Mouse (Mus musculus): Measurements from ENCODE around the gene Krt76. TPM values are rescaled to one million over a fixed set of nuclear protein-coding genes. Genes with fewer than 3 reads are reported as not detected.

Krt76 gene
- total RNA-seq (2021): not detected
- polyA plus RNA-seq (2012; rRNA removed): not detected in 2 replicates
- long read RNA-seq: 0 reads

DNA sequence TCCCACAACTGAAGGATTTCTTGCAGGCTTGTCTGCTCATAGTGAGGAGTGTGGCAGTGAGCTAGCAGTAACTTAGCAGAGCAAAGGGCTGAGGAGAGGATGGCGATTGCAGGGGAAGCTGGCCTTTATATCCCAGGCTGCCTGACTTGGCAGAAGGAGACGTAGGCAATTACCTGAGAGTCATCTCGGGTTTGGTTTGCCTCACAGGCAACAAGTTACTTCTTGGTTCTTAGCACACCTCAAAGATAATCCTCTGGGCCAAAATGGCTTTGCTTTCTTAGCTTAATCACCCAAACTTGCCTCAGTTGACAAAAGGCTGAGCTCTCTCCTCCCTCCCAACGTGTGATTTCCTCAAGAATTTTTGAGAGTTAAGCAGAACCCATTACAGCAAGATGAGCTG lies at the start of gene Krt76:
Gene Krt76, minus strand, starts transcription at position 101 of the 400 bp plus-strand sequence.
- DNase-seq: no peak

DNA sequence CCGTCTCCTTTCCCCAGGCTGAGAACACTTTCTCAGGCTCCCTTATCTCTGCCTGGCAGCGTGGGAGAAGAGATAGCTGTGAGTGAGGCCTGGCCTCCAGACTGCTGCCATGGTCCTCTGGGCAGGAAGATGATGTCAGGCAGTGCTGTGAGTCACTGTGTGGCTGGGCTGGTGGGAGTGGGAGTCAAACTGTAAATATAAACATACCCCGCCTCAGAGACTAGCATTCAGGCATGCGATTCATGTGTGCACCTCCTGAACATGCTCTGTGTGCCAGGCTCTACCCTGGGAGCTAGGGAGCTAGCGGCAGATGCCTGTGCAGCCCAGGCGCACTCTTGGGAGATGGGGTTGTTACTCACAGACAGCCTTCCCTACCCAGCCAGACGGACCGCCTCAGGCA lies 49.2 kb upstream of the Krt76 start:
- DNase-seq: peak; percentile 13

DNA sequence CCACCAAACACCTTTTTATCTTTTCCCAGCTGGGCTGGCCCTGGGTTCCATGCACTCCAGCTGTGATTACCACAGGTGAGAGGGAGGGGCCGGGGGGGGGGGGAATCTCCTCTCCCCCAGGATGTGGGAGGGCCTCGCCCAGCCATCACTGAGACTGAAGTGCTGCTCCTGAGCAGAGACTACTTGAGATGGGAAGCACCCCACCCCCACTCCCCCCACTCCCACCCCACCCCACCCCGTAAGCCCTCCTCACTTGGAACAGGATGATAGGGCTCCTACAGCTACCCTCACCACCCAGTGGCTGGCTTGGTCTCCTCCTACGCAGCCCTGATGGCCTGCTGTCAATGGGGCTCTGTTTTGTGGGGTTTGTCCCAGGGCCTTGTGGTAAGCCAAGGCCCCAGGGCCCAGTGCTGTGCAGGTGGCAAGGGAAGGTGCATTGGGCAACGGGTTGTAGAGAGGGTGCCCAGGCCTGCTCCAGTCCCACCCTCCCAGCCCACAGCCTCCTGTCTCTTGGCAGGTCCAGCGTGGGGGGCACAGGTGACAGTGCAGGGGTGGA lies 47.6 kb upstream of the Krt76 start, which contains the start of gene Krt79:
Gene Krt79, minus strand, starts transcription at position 51 of the 556 bp plus-strand sequence.
- no peak for DNase-seq

DNA sequence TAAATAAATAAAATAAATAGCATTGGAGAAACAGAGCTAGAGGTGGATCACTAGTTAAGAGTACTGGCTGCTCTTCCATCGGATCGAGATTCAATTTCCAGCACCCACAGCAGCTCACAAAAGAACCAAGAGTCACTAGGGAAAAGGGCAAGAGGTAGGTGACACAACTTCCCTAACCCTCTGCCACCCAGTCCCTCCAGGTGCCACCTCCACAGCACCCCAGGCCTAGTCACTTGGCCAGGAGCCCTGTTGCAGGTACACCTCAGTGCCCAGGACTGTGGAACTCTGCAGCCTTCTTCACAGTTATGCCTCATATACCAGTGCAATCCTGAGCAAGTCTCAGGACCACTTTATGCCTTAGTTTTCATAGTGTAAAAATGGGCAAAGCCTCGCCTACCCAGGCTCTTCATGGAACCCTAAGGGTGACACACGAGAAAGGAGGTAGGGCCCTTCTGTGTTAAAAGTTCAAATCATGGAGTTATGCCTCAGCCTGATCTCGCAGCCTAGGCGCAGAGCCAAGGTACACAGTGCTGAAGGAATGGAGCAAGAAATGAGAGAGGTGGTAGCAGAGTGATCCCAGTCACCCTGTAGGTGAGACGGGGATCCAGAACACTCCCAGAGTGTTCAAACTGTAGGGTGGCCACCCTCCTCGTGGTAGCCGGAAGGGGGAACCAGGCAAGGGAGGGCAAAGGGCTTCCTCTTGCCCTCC lies 46.0 kb upstream of the Krt76 start:
- peak; percentile 6 for DNase-seq

DNA sequence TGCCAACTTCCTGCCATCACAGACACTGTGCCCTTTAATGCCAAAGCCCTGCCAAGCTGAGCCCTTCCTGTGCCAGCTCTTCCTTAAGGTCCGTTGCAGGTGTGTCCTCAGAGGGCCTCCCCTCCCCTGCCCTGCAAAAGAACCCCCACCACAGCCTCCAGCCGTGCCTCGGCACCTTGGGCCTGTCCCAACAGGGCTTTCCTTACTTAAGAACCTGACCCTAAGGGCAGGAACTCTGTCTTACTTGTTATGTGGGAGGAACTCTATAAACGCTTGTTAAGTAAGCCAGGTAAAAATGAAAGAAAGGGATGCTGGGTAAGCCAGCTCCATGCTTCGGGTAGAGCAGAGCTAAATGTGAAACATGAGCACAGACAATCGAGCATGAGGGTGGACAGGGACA lies 40.3 kb upstream of the Krt76 start:
- DNase-seq: no peak

DNA sequence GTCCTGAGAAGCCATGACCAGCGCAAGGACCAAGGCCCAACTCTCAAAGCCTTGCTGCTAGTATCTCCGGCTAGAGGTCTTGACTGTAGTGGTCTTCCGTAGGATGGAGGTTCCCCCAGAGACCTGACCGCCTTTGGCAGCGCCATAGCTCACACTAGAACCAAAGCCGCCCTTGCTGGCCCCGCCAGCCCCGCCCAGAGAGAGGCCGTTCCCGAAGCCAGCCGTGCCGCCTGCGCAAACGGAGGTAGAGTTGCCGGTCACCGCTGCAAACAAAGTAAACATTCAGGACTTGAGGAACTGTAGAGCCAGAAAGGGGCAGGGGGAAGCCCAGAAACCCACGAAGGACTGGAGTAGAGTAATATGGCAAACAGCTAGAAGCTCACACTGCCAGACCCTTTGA lies 36.9 kb upstream of the Krt76 start:
- peak; percentile 70 for DNase-seq

DNA sequence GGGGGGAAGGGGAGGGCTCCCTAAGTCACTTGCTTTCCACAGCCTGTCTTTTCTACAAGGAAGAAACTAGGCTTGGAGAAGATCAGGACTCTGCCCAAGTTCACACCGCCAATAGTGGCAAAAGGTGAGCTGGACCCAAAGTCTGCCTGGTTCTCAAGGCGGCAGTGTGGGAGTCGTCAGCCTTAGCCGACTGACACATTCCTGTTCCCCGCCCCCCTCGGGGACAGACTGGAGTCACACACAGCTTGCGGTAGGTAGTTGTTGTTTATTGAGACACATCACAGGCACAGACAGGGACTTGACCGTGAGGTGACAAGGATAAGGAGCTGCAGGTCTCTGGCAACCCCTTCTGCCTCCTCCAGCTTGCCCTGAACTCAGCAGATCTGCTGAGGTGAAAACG lies 36.4 kb upstream of the Krt76 start:
- peak; percentile 30 for DNase-seq

DNA sequence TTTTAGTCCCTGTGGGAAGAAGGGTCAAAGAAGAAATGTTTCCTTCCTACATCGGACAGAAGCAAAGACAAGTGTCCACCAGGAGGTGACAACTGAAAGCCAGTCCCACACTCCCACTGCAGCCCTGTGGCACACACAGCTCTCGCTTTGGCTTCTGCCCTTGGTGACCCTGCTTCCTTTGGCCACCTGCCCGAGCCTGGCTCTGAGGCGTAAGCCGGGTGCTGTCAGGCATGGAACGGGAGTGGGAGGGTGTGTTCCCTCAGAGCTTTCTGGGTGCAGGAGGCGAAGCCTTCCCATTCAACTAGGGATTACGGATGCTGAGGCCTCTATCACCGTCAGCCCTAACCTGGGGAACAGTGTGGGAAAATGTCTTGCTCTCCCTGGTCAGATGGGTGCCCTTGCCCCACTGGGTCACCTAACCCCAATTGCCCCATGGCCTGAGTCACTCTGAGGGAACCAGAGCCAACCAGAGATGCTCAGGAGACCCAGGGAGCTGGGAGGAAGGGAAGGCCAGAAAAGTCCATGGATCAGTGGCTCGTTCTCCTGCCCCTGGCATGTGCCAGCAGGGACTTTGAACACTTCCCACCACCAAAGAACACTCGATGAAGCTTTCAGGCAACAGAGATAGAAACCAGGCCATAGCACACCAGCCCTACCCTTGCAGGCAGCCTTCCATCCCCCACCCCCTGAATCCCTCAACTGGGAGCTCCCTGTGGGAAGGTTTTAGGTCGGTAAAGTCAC lies 34.8 kb upstream of the Krt76 start:
- DNase-seq: peak; percentile 75

DNA sequence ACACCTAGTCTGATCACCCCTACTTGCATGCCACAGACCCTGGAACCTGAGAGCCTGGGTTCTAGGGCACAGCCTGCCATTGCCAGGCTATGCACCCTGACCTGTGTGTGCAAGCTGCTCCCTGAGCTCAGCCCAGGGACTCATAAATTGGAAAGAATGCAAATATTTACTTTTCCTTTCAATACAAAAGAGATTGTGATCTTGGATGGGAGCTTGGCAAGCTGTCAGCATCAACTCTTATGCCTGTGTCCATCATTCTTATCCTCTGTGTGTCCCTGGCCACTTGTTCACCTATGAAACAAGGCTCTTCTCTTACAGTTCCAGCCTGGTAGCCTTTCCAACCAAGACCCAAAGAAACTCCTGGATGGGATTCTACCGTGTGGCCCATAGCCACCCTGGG lies 32.3 kb upstream of the Krt76 start:
- no peak for DNase-seq

DNA sequence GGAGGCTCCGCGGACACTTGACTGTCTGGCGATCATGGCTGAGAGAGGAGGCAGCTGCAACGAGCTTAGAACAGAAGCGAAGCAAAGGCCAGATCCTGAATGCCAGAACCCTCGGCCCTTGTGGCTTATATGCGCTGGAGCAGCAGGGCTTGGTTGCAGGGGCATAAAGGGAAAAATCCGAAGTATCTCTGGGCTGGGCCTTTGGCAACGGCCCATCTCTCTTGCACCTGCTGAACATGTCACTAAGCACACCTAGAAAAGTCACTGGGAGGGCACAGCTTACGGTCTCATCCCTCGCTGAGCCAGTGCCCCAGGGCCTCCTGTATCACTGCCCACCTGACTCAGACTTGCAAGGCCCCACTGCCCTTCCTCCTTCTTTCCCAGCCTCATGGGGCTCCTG lies 31.9 kb upstream of the Krt76 start, which contains the start of gene Krt4:
Gene Krt4, minus strand, starts transcription at position 101 of the 400 bp plus-strand sequence.
- no peak for DNase-seq

DNA sequence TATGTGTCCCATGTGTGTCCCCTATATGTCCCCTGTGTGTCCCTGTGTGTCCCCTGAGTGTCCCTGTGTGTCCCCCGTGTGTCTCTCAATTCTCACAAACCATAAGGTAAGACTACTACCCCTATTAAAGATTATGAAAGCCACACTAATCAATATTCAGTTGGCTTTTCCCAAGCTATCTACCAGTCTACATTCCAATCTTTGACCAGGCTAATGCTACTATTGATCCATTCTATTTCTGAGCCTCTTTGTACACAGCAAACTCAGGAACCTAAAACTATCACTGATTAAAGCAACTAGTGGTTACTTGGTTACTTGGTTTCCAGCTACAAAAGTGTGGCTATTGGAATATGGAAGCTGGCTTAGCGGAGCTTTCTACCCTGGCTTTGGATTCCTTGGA lies 29.6 kb upstream of the Krt76 start:
- DNase-seq: no peak

DNA sequence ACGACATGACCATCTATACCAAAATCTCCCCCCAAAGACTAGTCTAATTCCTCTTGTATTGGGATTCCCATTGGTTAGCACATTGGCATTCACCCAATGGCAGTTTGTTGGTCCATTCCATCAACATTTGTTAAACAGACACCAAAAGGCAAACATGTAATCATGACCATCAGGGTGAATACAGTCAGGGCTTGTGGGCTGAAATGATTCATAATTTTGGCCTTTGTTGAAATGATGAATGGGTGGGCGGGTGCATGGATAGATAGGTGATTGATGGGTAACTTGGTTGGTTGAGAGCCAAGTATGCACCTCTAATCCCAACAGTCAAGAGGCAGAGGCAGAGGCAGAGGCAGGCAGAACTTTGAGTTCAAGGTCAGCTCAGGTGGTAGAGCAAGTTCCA lies 23.4 kb upstream of the Krt76 start:
- DNase-seq: peak; percentile 30

DNA sequence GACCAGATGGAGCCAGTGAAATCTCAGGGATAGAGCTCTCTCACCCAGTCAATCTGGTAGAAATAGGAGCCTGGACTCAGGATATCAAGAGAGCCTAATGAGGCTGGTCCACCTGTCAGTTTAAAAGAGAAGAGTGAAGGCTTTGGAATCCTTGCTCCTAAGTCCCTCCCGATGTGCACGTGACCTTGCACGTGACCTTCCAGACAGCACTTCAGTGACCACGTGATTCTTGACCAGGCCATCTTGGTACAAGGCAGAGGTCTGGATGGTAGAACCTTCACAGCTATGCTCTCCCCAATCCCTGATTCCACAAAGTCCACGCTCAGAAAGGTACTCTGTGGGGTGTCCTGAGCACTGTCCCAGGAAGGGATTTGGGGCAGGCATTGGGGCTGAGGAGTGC lies 12.1 kb upstream of the Krt76 start:
- DNase-seq: no peak

DNA sequence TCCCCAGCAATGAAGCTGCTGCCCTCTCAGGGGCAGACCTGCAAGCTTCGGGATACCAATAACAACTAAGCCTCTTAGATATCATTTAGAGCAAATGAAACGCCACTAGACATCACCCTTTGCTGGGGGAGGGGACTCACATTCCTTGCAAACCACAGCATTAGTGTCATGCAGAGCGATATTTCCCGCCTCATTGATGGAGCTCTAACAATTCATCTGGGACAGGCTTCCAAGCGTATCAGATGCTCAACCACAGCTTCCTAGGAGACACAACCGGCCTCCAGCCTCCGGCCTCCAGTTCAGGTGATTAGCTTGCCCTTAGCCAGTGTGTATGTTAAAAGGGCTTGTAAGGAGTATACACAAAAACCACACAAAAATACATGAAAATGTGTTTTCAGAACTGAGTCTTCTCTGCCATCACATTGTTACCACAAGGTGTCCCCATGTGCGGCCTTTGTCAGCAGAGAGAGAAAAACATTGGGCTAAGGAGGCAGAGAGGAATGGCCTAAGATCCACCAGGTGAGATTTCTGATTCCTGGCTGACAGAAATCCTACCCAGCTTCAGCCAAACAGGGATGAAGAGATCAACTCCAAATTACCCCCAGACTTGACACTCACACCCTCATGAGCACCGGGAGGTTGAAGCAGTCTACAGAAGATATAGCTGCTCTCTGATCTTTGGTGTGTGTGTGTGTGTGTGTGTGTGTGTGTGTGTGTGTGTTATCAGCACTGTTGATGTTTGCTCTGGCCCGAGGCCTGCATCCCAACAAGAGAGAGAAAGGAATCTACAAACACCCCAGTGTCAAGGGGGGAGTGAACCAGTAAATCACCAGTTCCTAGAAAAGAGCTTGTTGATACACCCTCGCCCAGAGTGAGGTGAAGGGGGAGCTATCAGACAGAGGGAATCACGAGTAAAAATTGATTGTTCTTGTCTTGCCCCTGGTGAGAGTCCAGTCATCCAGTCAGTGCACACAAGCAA lies 9.7 kb upstream of the Krt76 start:
- no peak for DNase-seq

DNA sequence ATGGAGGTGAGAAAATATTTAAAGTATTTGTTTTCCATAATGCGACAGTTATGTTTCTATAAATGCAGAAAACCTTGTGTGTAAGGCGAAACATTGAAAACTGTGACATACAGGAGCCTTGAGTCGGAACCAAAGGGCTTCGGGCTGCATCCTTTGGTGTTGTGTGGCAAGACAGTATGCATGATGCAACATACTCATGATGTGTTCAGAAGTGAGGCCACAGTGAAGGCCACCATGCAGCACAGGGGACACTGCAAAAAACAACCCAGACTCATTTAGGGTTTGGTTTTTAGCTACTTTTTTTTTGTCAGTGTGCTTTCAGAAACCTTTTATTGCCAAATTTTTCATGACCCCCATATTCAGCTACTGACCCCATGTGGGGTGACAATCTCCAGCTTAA lies 2.5 kb upstream of the Krt76 start:
- peak; percentile 62 for DNase-seq

DNA sequence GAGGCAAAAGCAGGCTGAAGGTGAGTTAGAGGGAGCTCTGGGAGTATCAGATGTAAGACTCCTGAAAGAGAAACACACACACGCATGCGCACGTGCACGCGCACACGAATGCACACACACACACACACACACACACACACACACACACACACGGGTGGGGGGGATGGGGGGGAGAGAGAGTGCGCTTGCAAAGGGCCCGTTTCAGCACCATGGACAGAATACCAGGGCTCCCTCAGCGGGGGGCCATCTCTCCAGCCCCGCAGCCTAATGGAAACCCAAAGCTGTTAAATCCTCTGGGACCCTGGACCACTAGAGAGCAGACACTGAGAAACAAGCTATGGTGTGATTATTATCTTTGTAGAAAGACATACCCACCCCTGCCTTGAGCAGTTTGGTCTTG lies 12.9 kb downstream of the Krt76 start:
- DNase-seq: no peak

DNA sequence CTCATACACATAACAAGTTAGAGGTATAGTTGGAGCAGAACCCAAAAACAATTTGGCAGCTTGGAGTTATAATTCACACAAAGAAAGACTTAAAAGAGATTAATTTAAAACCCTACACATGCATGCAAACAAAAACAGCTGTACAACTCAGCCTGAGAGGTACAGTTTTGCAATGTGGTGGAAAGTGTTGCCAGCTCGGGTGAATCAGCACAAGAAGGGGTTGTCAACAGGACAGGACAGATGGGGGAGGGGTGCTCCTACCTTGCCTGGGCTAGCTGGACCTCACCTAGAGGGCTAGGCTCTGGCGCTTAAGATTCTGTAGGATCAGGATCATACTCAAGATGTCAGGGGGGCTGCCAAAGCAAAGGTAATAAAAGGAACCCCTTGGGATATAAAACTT lies 14.7 kb downstream of the Krt76 start:
- DNase-seq: peak; percentile 65

DNA sequence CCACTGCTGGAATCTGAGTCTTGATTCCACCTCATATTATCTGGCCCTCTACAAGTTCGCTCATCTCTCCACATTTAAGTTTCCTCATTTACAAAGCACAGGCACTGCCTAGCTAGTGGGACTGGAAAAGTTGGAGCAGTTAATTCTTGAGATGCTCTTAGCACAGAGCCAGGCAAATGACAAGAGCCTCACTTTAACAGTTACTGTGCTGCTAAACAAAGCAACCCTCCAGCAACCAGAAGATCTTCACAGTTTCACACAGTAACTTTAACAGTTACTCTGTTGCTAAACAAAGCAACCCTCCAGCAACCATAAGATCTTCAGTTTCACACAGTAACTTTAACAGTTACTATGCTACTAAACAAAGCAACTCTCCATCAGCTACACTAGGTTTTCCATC lies 18.3 kb downstream of the Krt76 start:
- DNase-seq: no peak

DNA sequence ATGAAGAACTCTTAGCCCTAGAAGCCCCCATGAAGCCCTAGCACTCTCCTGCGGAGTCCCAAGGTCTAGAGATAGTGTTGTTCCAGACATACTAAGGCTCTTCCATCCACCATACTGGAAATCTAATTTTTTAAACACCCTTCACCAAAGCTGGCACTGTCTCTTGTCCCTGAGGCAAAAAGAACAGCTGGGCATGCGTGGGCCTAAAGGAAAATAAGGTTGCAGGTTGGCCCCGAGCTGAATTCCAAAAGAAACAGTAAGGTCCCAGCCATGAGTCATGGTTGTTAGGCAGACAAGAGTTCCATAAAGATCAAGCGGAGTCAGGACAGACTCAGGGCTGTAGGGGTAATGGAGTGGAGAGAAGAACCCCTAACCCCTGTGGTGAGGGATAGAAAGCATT lies 19.5 kb downstream of the Krt76 start:
- peak; percentile 43 for DNase-seq

DNA sequence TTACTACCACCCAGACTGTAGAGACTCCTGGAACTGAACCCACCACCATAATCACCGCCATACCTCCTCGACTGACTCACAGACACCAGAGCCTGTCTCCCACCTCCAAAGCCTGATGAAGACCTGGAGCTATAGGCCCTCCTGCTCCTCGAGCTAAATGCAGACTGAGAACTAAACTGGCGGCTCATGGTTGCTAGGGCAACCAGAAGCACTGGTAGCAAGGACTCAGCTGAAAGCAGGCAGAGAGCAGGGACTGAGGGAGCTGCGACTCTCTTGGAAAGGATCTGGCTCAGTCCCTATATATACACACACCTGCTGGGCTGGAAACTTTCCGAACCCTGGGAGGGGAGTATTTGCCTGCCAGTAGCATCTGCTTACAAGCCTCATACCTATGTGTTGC lies 23.3 kb downstream of the Krt76 start, which contains the start of gene Krt77:
Gene Krt77, minus strand, starts transcription at position 275 of the 400 bp plus-strand sequence.
- no peak for DNase-seq

DNA sequence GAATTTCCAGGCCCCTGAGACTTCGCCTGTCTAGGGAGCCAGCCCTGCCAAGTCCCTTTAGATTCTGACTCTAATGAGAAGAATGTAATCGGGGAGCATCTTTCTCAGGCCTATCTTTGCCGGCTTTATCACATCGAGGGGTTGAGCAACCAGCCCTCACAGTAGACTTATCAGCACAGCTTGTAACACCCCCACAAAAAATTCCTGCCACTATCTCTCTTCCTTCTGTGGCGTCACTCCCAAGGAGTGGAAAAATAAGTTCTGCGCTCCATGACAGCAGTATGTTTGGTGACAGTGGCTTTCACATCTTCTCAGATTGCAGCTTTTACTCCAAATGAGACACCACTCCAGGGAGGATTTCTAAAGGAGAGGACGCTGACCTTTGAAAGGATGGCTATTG lies 26.0 kb downstream of the Krt76 start:
- no peak for DNase-seq

All from adrenal gland, adult 2 months (tissue).